19 mouse cellular contexts compared by ENCODE assay signal in genomic region chr11:108809626-108810025, GRCm38 (mm10).
DNase-seq lines count a peak whose midpoint lies in the region; TF ChIP-seq lines count a peak whose summit lies in the region.
"Had no signal": no experiment of that assay in that cellular context is flagged by ENCODE, and none has a peak within 500 bp of the region (broad histone marks: within the 10 kb centered on the region; RNA-seq: fewer than 3 reads in every experiment).

No protein-coding gene starts in this region.

- H3K27me3 ChIP-seq in myocyte (ENCODE audit: control insufficient read depth, insufficient read depth, insufficient read length) = no peaks in the 10 kb centered on the region
- H3K27me3 ChIP-seq: CH12.LX, Patski had no signal

- no peaks in the 10 kb centered on the region for H3K79me2 ChIP-seq in myocyte (ENCODE audit: control insufficient read depth, insufficient read depth)

- H3K4me2 ChIP-seq in myocyte (ENCODE audit: low read depth) = no peak overlapping the region

- no peak overlapping the region for H3ac ChIP-seq in myocyte (ENCODE audit: control insufficient read depth, insufficient read length)

- TF ChIP-seq POLR2A in myocyte (IDR thresholded peaks at IDR 0.05; ENCODE audit: insufficient read length, low read depth) = no peak

- peak; percentile 8 for DNase-seq in 3T3-L1 (ENCODE audit: low read depth, low spot score)
- DNase-seq in heart, adult 8-10 months (ENCODE audit: low spot score) = no peak
- DNase-seq in Muller cell, postnatal 12 days (ENCODE audit: inconsistent ontology term) = no peak
- DNase-seq: adrenal gland, adult 2 months; adrenal gland, adult 8-10 months; adrenal gland, postnatal 10 days; adrenal gland, postnatal 14 days; adrenal gland, postnatal 25 days; adrenal gland, postnatal 36 days; B cell, adult 2 months; cerebellum, adult 11 months; cerebellum, adult 11-12 months; cerebellum, adult 18-20 months; cerebellum, adult 2 months; cerebellum, adult 8-10 months had no signal

- H3K4me3 ChIP-seq in myocyte = no peak overlapping the region

- H3K36me3 ChIP-seq in myocyte (ENCODE audit: control insufficient read depth, insufficient read depth) = no peaks in the 10 kb centered on the region
- H3K36me3 ChIP-seq: G1E had no signal

TF ChIP-seq in myocyte, 11 proteins besides CTCF, POLR2A, EP300 and RAD21:
- no peak for TF ChIP-seq MAX (IDR thresholded peaks at IDR 0.05; ENCODE audit: low read depth)
- TF ChIP-seq MYOD1 (IDR thresholded peaks at IDR 0.05; ENCODE audit: control insufficient read depth in 1 of 3, insufficient read length in 2 of 3, low read depth in 2 of 3) = peak in 2 of 3 experiments; percentile 86 to 90
